Mouse (Mus musculus) heart, adult 2 months (tissue): ENCODE measurements at regions not wholly inside any gene's neighbourhood (a gene's known extent, or its start where the extent isn't known, plus 50 kb on each side); places are given as distances from the start of the nearest gene placed in this dataset.

Experiments used
- CTCF ChIP-seq: fragments of 200-600 bp; IDR thresholded peaks from 2 replicates; pipeline ENCODE4 v1.8.1; 2022; ENCODE audit warnings: antibody characterized with exemption, mild to moderate bottlenecking, moderate library complexity
- POLR2A ChIP-seq: fragments of 200-500 bp; IDR thresholded peaks from 2 replicates; pipeline ENCODE4 v1.6.1; 2011; ENCODE audit warnings: mild to moderate bottlenecking, low read depth, low read length, control low read depth; ENCODE audit not compliant: insufficient read depth

DNA sequence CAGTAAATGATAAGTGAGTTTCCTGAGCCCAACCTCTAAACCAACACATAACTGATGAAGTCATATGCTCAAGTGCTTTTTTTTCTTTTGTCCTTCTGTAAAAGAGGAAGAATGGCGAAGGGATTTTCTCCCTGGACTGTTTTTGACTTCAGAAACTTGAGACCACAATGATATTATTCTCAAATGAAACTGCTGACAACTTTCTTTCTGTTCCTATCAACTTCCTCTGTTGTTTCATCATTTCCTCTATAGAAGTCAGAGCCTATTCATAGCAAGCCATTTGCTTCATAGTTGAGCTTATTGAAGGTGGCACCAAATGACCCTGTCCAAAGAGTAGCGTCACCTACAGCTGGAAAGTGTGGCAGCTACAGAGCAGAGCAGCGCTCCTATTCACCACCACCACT, 140.2 kb downstream of the Nfkbiz start:
- no peak for TF ChIP-seq CTCF
- TF ChIP-seq POLR2A: no peak
